Mouse (Mus musculus) brown adipose tissue, adult 24 weeks (tissue): Measurements from ENCODE around the gene Cd99l2. TPM values are rescaled to one million over a fixed set of nuclear protein-coding genes. Genes with fewer than 3 reads are reported as not detected.
"Not testable (repeated sequence)": the region's sequence is repeated elsewhere in the genome, so short reads cannot be mapped to it uniquely, and the experiment has no call there.

Experiments
- H3K27ac ChIP-seq: fragments of 200-500 bp; replicated peaks from 2 replicates; pipeline ENCODE4 v1.5.1; 2012; ENCODE audit warnings: low read depth, mild to moderate bottlenecking, low read length
- H3K4me1 ChIP-seq: fragments of 200-500 bp; 2 replicates; pipeline ENCODE4 v1.6.1; 2012; ENCODE audit warnings: low read length, mixed read lengths; ENCODE audit not compliant: control insufficient read depth, insufficient read depth, insufficient read length
- H3K4me3 ChIP-seq: fragments of 200-500 bp; 2 replicates; pipeline ENCODE4 v1.5.1; 2012; ENCODE audit warnings: low read depth, mild to moderate bottlenecking, low read length, moderate library complexity; ENCODE audit not compliant: insufficient read depth
- polyA plus RNA-seq: library from polyadenylated mRNA; stranded (reverse); fragments of >200 nt; gene quantifications from 2 replicates; pipeline ENCODE4 v1.2.4, GENCODE M21; 2012; ENCODE audit not compliant: missing spikeins, insufficient read depth, insufficient read length

Cd99l2 gene
- polyA plus RNA-seq = 35.0 and 51.5 TPM in 2 replicates

GRCm38 (mm10) chrX:71492634-71493278, at the start of gene Cd99l2:
Gene Cd99l2 (minus strand): TSS chrX:71492849.
- H3K27ac ChIP-seq = peak within 1 kb of the TSS; percentile 86
- peaks cover 2% of the 10 kb centered on the region; the same call in 1 of the 2 replicates for H3K4me1 ChIP-seq

GRCm38 (mm10) chrX:71540821-71541510, 48.3 kb upstream of the Cd99l2 start:
- Histone ChIP-seq H3K27ac (peak overlapping the region; percentile 86), H3K4me1 (no peaks in the 10 kb centered on the region), H3K4me3 (no peak overlapping the region)

More at GRCm38 (mm10) chrX:71492634-71493278, at the start of gene Cd99l2:
- H3K4me3 ChIP-seq = peak within 1 kb of the TSS; percentile 89

- Histone ChIP-seq H3K4me1 (no peaks in the 10 kb centered on the region), H3K27ac (no peak overlapping the region), H3K4me3 (no peak overlapping the region)
These were observed 45.1 kb upstream of the Cd99l2 start for GRCm38 (mm10) chrX:71537791-71538190.

- no peak overlapping the region for H3K27ac ChIP-seq
These were observed 41.5 kb upstream of the Cd99l2 start for GRCm38 (mm10) chrX:71534102-71534501.

GRCm38 (mm10) chrX:71532635-71533034, 40.0 kb upstream of the Cd99l2 start:
- Histone ChIP-seq H3K4me1 (no peaks in the 10 kb centered on the region), H3K27ac (no peak overlapping the region), H3K4me3 (no peak overlapping the region)

More at GRCm38 (mm10) chrX:71534102-71534501, 41.5 kb upstream of the Cd99l2 start:
- no peaks in the 10 kb centered on the region for H3K4me1 ChIP-seq
- H3K4me3 ChIP-seq = no peak overlapping the region

GRCm38 (mm10) chrX:71528646-71529045, 36.0 kb upstream of the Cd99l2 start:
- H3K27ac ChIP-seq = no peak overlapping the region
- no peaks in the 10 kb centered on the region for H3K4me1 ChIP-seq
- H3K4me3 ChIP-seq = no peak overlapping the region

GRCm38 (mm10) chrX:71528150-71528549, 35.5 kb upstream of the Cd99l2 start:
- no peak overlapping the region for H3K27ac ChIP-seq
- no peak overlapping the region for H3K4me3 ChIP-seq
- H3K4me1 ChIP-seq = no peaks in the 10 kb centered on the region

GRCm38 (mm10) chrX:71527461-71527860, 34.8 kb upstream of the Cd99l2 start:
- H3K4me1 ChIP-seq = no peaks in the 10 kb centered on the region
- no peak overlapping the region for H3K27ac ChIP-seq
- no peak overlapping the region for H3K4me3 ChIP-seq

- Histone ChIP-seq H3K4me3 (no peak overlapping the region), H3K27ac (no peak overlapping the region)
These were observed 33.1 kb upstream of the Cd99l2 start for GRCm38 (mm10) chrX:71525593-71526299.

GRCm38 (mm10) chrX:71524310-71524709, 31.7 kb upstream of the Cd99l2 start:
- H3K4me3 ChIP-seq = no peak overlapping the region
- no peaks in the 10 kb centered on the region for H3K4me1 ChIP-seq
- no peak overlapping the region for H3K27ac ChIP-seq

More at GRCm38 (mm10) chrX:71525593-71526299, 33.1 kb upstream of the Cd99l2 start:
- no peaks in the 10 kb centered on the region for H3K4me1 ChIP-seq

GRCm38 (mm10) chrX:71522889-71523288, 30.2 kb upstream of the Cd99l2 start:
- no peaks in the 10 kb centered on the region for H3K4me1 ChIP-seq
- no peak overlapping the region for H3K4me3 ChIP-seq
- H3K27ac ChIP-seq = no peak overlapping the region

- Histone ChIP-seq H3K27ac (no peak overlapping the region), H3K4me1 (no peaks in the 10 kb centered on the region), H3K4me3 (no peak overlapping the region)
These were observed 26.6 kb upstream of the Cd99l2 start for GRCm38 (mm10) chrX:71519252-71519651.

- H3K27ac ChIP-seq, H3K4me1 ChIP-seq, H3K4me3 ChIP-seq: not testable (repeated sequence)
These were observed 13.9 kb upstream of the Cd99l2 start for GRCm38 (mm10) chrX:71506591-71506990.

- peak overlapping the region; percentile 72 for H3K27ac ChIP-seq
- H3K4me1 ChIP-seq = peaks cover 2% of the 10 kb centered on the region; the same call in 1 of the 2 replicates
- H3K4me3 ChIP-seq = peak overlapping the region; percentile 89
These were observed 619 bp upstream of the Cd99l2 start for GRCm38 (mm10) chrX:71493279-71493656.

GRCm38 (mm10) chrX:71491931-71492633, 567 bp downstream of the Cd99l2 start:
- Histone ChIP-seq H3K4me3 (peak overlapping the region; percentile 89), H3K4me1 (peaks cover 2% of the 10 kb centered on the region; the same call in 1 of the 2 replicates), H3K27ac (peak overlapping the region; percentile 86)
